Mouse (Mus musculus): Measurements from ENCODE around the gene Plekhs1.
"Not testable (repeated sequence)": the region's sequence is repeated elsewhere in the genome, so short reads cannot be mapped to it uniquely, and the experiment has no call there.

Gene Plekhs1

DNA sequence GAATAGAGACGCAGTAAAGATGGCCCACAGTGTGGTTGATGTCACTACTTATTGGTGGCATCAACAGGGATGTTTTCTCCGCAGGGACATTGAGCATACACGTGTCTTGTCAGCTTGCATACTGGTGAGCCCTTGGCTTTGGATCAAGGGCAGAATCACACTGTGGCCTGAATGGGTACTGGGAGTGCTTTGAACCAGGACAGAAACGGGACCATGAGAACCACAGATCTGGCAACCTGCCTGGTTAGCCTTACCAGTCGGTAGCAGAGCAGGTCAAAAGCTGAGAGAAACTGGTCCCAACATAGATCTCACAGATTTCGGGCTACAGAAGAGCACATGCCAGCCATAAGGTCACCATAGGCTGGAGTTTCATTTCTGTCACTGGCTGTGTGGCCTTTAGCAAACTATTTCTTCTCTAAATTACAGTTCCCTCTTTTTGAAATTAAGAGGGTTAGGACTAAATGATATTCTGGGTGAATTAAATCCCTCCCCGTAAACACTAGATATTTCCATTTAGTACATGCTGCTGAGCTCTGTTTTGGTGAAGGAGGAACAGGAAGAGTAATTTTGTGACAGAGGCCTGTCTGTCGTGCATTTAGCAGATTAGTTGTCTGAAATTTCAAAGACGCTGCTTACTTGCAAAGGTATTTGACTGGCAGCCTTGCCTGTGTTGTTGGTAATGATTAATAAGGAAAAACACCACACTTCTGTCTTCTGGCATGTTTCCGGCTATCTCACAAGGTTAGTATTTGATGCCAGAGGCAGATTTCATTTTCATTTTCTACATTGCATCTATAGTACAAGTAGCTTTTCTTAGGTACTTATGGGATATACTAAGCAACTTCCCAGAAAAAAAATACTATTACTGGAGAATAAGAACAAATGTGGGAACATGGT, 2.0 kb upstream of the Plekhs1 start:
- DNase-seq = no peak

DNA sequence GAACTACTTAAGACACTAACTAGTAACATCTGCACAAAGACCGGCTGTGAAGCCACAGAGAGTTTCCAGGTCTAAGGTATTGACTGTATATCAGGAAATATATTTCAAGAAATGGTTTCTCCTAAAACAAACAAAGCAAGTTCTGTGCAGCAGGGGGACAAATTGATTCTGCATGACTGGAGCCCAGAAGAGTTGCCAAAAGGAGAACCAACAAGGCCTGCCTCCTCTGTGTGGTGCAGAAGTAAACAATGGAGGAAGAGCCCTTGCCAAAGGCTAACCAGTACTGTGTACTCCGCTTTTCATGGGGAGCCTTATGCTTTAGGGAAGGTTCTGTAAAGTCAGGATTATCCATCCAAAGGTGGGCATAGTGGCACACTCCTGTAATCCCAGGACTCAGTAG, 1.2 kb upstream of the Plekhs1 start:
- no peak for DNase-seq

- no peak for DNase-seq
These were observed 1.3 kb downstream of the Plekhs1 start for GRCm38 (mm10) chr19:56462786-56463185.

GRCm38 (mm10) chr19:56466486-56466885, 5.0 kb downstream of the Plekhs1 start:
- no peak for DNase-seq

DNA sequence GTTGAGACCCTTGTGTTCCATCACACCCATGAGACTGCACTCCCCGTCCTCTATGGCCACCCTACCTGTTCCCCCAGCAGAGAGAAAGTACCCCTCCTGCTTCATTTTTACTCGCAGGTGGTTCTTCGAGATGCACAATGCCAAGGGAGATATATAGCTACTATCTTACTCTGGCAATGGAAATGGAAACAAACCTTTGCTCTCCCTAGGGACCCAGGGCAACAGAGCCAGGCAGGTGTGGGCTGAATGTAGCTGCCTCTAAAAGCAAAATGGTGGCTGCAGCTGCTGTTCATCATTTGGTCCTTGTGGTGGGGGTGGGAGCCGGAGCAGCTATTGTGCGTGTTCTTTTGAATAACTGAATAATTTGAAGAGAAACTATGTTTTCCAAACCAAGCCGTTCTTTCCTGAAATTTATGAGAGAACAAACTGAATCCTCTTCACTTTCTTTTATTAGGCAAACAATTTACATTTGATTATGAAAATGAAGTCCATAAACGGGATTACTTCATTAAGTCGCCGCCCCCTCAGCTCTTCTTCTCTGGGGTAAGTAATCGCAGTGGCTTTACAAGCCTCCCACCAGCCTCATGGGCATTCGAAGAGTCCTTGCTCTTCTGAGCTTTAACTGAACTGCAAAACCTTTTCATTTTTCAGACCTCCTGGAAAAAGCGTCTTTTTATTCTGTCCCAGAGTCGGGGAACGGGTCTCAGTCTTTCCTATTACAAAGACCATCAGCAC, 9.0 kb downstream of the Plekhs1 start:
- no peak for DNase-seq

GRCm38 (mm10) chr19:56471934-56472333, 10.5 kb downstream of the Plekhs1 start:
- DNase-seq = no peak

GRCm38 (mm10) chr19:56474869-56475550, 13.6 kb downstream of the Plekhs1 start:
- DNase-seq = no peak

DNA sequence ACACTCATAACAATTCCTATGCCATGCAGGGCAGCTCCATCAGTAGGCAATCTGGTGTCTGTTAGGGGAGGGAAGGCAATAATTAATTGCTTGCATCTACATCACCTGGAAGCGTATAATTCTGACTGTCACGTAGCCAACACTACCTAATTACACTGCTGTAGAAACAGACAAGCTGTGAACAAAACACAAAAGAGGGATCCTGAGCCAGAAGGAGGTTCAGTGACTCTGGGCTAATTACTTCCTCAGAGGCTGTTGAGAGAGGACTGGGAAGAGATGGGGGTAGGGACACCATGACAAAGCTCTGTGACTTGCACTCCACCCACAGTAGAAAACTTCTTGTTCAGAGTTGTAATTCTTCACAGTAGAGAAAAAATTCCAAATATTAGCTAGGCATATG, 15.1 kb downstream of the Plekhs1 start:
- no peak for DNase-seq

- no peak for DNase-seq
These were observed 15.8 kb downstream of the Plekhs1 start for GRCm38 (mm10) chr19:56477253-56477652.

- DNase-seq = no peak
These were observed 16.4 kb downstream of the Plekhs1 start for GRCm38 (mm10) chr19:56477832-56478231.

- no peak for DNase-seq
These were observed 23.4 kb downstream of the Plekhs1 start for GRCm38 (mm10) chr19:56484630-56485375.

- no peak for DNase-seq
These were observed 24.2 kb downstream of the Plekhs1 start for GRCm38 (mm10) chr19:56485376-56486271.

DNA sequence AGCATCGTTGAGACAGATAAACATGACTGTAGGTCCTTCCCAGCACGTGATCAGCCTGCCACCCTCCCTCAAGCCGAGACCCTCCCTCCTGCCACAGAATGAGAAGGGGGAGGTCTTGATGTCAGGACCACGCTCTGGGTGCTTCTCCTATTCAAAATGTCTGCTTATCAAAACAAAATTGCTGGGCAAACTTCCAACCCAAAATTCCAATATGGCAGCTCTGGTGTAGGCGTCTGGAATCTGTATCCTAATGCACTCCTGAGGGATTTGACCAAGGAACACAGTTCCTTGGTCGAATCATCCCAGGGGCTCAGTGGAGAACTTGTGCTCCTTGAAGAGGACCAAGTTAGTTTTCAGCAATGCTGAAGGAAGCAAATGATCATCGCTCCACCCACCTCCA, 25.5 kb downstream of the Plekhs1 start:
- DNase-seq = no peak

- DNase-seq = no peak
These were observed 25.9 kb downstream of the Plekhs1 start for GRCm38 (mm10) chr19:56487339-56487738.

DNA sequence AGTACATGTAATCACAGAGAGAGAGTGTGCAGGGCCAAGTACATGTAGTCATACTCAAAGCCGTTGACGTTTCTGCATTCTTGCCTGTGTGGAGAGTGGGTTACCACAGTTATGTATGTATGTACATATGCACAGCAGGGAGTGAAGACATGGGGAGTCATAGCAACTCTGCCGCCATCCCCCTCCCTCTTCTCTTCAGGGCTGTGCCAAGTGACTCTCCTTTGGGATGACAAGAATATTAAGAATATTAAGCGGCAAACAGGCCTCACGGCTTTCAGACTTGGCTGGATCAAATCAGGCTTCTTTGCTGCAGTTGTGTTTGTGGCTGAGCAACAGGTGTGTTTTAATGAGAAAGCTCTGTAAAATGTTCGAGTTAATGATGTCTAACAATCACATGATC, 28.2 kb downstream of the Plekhs1 start:
- DNase-seq = no peak

DNA sequence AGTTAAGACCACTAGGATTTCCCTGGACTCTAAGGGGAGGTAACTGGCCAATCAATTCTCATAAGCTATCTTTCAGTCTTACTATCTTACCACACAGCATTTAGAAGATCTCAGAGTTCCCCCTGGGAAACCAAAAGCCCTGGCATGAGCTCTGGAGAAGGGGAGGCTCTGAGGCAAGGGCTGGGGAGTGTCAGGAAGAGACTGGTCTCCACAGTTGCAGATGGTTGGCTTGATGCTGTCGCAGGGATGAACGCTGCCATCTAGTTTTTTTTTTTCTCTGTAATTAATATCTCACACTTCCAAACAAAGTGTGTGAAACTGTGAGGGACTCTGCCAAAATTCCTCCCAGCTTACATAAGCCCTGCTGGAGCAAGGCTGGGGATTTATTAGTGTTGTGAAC, 32.7 kb downstream of the Plekhs1 start:
- DNase-seq = not testable (repeated sequence)

DNA sequence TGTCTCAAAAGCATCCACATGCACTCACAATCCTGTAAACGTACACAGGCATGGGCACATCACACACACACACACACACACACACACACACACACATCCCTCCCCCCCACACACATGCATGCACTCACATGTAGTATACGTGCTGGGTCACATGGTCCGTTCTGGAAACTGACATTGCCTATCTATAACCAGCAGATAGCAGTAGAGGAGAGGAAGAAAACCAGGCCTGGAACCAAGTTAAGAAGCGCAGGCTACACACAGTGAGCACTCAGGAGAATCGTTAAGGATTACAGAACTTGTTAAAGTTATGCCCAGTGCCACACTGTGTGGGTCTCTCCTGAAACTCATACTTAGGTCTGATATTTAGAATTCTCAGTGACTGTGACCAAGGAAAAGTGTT, 41.6 kb downstream of the Plekhs1 start:
- not testable (repeated sequence) for DNase-seq

DNA sequence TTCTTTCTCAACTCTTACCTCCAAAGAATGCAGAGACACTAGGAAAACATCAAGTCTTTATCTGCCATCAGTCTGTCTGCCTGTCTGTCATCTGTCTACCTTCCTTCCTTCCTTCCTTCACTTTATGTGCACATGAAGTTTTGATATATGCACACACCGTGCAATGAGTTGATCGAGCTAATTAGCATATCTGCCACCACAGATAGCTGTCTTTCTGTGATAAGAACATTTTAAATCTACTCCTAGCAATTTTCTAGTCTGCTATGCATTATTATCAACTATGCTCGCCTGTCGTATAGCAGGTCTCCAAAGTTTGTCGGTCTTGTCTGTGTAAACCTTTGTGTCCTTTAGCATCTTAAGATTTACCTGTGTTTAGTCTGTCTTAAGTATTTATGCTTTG, 42.1 kb downstream of the Plekhs1 start:
- not testable (repeated sequence) for DNase-seq

DNA sequence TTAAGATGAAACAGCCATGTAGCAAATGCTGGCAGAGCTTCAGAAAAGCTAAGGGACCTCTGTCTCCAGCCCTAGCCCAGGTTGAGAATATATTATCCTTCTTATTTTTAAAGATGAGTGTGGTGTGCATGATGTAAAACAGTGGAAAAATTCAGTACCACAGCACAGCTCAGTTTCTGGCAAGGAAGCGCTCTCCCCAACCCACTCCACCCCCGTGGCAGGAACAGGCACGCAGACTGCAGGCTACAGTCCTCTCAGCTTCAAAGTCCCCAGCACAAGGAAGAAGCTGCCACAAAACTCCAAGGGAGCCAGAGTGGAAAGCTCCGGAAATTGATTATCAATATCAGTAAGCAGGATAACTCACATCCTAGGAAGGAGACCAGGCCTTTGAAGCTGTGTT, 49.8 kb downstream of the Plekhs1 start:
- not testable (repeated sequence) for DNase-seq

DNA sequence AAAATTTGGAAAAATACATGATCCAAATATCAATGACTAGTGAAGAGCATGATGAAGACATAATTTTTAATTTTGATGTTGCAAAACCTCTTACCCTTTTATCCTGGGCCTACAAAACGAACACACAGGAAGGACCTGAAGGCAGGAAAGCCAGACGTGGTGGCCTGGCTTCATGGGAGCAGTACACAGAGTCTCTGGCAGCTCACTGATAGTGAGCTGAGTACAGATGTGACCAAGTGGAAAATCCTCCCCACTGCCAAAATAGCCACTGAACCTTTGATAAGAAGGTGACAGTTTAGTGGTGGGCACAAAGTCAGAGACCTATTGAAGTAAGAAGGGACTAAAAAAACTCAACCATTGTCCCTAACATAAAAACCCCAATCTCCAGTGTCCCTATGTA, 52.1 kb downstream of the Plekhs1 start:
- DNase-seq = not testable (repeated sequence)

- not testable (repeated sequence) for DNase-seq
These were observed 58.0 kb downstream of the Plekhs1 start for GRCm38 (mm10) chr19:56519408-56519807.

- not testable (repeated sequence) for DNase-seq
These were observed 69.1 kb downstream of the Plekhs1 start for GRCm38 (mm10) chr19:56530529-56530928.
